Mouse (Mus musculus) hindbrain, embryonic 14.5 days (tissue): ENCODE results near the gene Ndufa9. TPM values are rescaled to one million over a fixed set of nuclear protein-coding genes. Genes with fewer than 3 reads are reported as not detected.

Experiments used
- ATAC-seq: fragments of 200-750 bp; cut with Nextera tagmentation; 2 replicates; pipeline ENCODE4 v1.8.0; 2017; ENCODE audit warnings: moderate number of reproducible peaks, mild to moderate bottlenecking, moderate TSS enrichment, moderate library complexity; ENCODE audit not compliant: low FRiP score
- DNase-seq: peaks from one replicate; pipeline ENCODE4 v3.0.0-alpha.2; 2015; ENCODE audit warnings: low spot score
- H3K27ac ChIP-seq: fragments of 300-500 bp; sonication (generic); 2 replicates; pipeline ENCODE4 v1.5.1; 2014; ENCODE audit warnings: mild to moderate bottlenecking, moderate library complexity
- H3K27me3 ChIP-seq: fragments of 300-500 bp; sonication (generic); 2 replicates; pipeline ENCODE4 v1.6.1; 2014; ENCODE audit warnings: mild to moderate bottlenecking, low read length, mixed read lengths; ENCODE audit not compliant: control insufficient read depth, insufficient read depth
- H3K36me3 ChIP-seq: fragments of 300-500 bp; sonication (generic); replicated peaks from 2 replicates; pipeline ENCODE4 v1.6.1; 2014; ENCODE audit not compliant: control insufficient read depth, insufficient read depth
- H3K4me1 ChIP-seq: fragments of 300-500 bp; sonication (generic); replicated peaks from 2 replicates; pipeline ENCODE4 v1.6.1; 2014; ENCODE audit warnings: antibody characterized with exemption, low read length, mixed read lengths; ENCODE audit not compliant: control insufficient read depth, insufficient read depth
- H3K4me2 ChIP-seq: fragments of 300-500 bp; sonication (generic); replicated peaks from 2 replicates; pipeline ENCODE4 v1.6.1; 2014; ENCODE audit warnings: mild to moderate bottlenecking, moderate library complexity
- H3K4me3 ChIP-seq: fragments of 300-500 bp; sonication (generic); replicated peaks from 2 replicates; pipeline ENCODE4 v1.5.1; 2014; ENCODE audit warnings: mild to moderate bottlenecking, low read length
- H3K9ac ChIP-seq: fragments of 300-500 bp; sonication (generic); 2 replicates; pipeline ENCODE4 v1.6.1; 2014
- H3K9me3 ChIP-seq: fragments of 300-500 bp; sonication (generic); 2 replicates; pipeline ENCODE4 v1.6.1; 2016; ENCODE audit warnings: low read length; ENCODE audit not compliant: control insufficient read depth
- WGBS: fragments of 180-500 bp; shearing (Covaris S2); extraction: QIAGEN DNeasy Blood & Tissue Kit; methylation state at CpG from one replicate; pipeline ENCODE4 v1.1.7; 2014; 5-methylcytosine and 5-hydroxymethylcytosine counted together
- polyA plus RNA-seq: library from polyadenylated mRNA; unstranded; fragments of >200 nt; fragmentation: Nextera tagmentation; extraction: Ambion mirVana; gene quantifications from 2 replicates; pipeline ENCODE4 v1.2.1, GENCODE M21; 2014

The Ndufa9 gene
- polyA plus RNA-seq, 1 experiment from 2014 or later = 188 TPM

DNA sequence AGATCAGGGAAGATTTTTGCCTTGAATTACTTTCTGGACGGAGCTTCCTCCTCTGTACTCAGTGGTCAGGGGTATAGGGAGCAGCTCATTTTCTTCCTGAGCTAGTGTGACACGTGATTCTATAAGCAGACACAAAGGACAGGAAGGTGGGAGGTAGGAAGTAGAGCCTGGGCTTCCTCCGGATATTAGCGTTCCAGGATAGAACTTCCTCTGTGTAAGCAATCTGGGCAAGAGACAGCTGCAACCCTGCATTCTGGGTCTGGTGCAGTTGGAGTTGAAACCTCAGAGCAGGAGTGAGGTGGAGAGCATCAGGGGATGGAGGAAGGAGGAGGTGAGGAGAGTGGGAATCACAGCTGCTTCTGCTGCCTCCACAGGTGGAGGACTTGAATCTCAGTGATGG is 40.8 kb downstream of the Ndufa9 start:
- Histone ChIP-seq H3K9ac (no peak overlapping the region), H3K27me3 (no peaks in the 10 kb centered on the region), H3K27ac (no peak overlapping the region), H3K4me1 (no peaks in the 10 kb centered on the region), H3K36me3 (no peaks in the 10 kb centered on the region), H3K4me2 (no peak overlapping the region), H3K4me3 (no peak overlapping the region), H3K9me3 (no peaks in the 10 kb centered on the region)
- 84% methylated on average over 4 of the region's 4 CpGs for WGBS
- DNase-seq (no peak), ATAC-seq (no peak)

GRCm38 (mm10) chr6:126806783-126807182 is 42.2 kb downstream of the Ndufa9 start:
- H3K27me3 ChIP-seq = no peaks in the 10 kb centered on the region

GRCm38 (mm10) chr6:126802946-126803345 is 46.0 kb downstream of the Ndufa9 start:
- WGBS = 25% methylated on average over 11 of the region's 11 CpGs
- Histone ChIP-seq H3K4me3 (no peak overlapping the region), H3K4me1 (no peaks in the 10 kb centered on the region), H3K36me3 (no peaks in the 10 kb centered on the region), H3K9ac (no peak overlapping the region), H3K9me3 (no peaks in the 10 kb centered on the region), H3K27ac (no peak overlapping the region), H3K27me3 (no peaks in the 10 kb centered on the region), H3K4me2 (no peak overlapping the region)
- ATAC-seq = no peak
- no peak for DNase-seq

More at GRCm38 (mm10) chr6:126806783-126807182, 42.2 kb downstream of the Ndufa9 start:
- Histone ChIP-seq H3K4me2 (no peak overlapping the region), H3K9ac (no peak overlapping the region), H3K4me3 (no peak overlapping the region), H3K9me3 (no peaks in the 10 kb centered on the region), H3K27ac (no peak overlapping the region), H3K36me3 (no peaks in the 10 kb centered on the region), H3K4me1 (no peaks in the 10 kb centered on the region)
- 92% methylated on average over 3 of the region's 3 CpGs for WGBS
- DNase-seq (no peak), ATAC-seq (no peak)

DNA sequence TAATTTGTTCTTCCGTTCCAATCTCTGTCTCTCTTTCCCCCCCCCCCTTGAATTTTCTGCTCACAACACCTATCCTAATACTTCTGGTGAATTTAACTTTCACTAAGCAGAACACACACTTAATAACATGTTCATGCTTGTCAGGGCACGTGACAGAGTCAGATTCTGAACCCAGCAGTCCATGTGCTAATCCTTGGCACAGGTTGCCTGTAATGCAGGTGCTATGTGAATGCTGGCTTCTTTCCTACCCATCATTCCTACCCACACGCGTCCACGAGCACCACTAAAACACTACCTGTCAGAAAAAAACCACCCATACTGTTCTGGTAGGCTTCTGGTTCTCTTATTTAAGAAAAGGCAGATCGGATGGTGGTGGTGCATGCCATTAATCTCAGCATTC is 54.2 kb downstream of the Ndufa9 start:
- H3K4me2 ChIP-seq = no peak overlapping the region
- ATAC-seq (no peak), DNase-seq (no peak)
- 82% methylated on average over 6 of the region's 6 CpGs for WGBS
- no peak overlapping the region for H3K9ac ChIP-seq
- no peaks in the 10 kb centered on the region for H3K36me3 ChIP-seq
- no peaks in the 10 kb centered on the region for H3K9me3 ChIP-seq
- no peaks in the 10 kb centered on the region for H3K27me3 ChIP-seq
- no peak overlapping the region for H3K27ac ChIP-seq
- no peaks in the 10 kb centered on the region for H3K4me1 ChIP-seq
- no peak overlapping the region for H3K4me3 ChIP-seq

DNA sequence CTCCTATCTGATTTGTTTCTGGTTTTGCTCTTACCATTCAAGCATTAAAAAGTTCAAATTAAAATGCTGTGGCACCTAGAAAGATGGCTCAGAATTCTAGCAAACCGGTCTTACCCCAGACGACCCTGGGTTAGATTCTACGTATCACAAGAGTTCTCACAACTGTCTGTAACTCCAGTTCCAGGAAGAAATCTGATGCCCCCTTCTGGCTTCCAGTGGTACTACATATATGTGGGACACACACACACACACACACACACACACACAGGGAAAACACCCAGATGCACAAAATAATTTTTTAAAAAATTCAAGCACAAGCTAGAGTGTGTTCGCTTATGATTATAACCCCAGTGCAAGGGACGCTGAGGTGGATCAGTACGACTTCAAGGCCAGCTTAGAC is 55.2 kb downstream of the Ndufa9 start:
- Histone ChIP-seq H3K9ac (no peak overlapping the region), H3K36me3 (no peaks in the 10 kb centered on the region), H3K27ac (no peak overlapping the region), H3K4me2 (no peak overlapping the region), H3K9me3 (no peaks in the 10 kb centered on the region), H3K4me1 (no peaks in the 10 kb centered on the region), H3K4me3 (no peak overlapping the region), H3K27me3 (no peaks in the 10 kb centered on the region)
- ATAC-seq = no peak
- 98% methylated on average over 6 of the region's 6 CpGs for WGBS
- no peak for DNase-seq

- DNase-seq = peak; percentile 40
Measured at GRCm38 (mm10) chr6:126791964-126792363, 57.0 kb downstream of the Ndufa9 start.

GRCm38 (mm10) chr6:126791488-126791887 is 57.4 kb downstream of the Ndufa9 start:
- ATAC-seq (no peak), DNase-seq (no peak)
- no peaks in the 10 kb centered on the region for H3K9me3 ChIP-seq
- no peak overlapping the region for H3K4me3 ChIP-seq
- no peaks in the 10 kb centered on the region for H3K36me3 ChIP-seq
- no peak overlapping the region for H3K9ac ChIP-seq
- no peak overlapping the region for H3K27ac ChIP-seq
- 57% methylated on average over 4 of the region's 4 CpGs for WGBS
- H3K27me3 ChIP-seq = no peaks in the 10 kb centered on the region
- H3K4me1 ChIP-seq = no peaks in the 10 kb centered on the region
- no peak overlapping the region for H3K4me2 ChIP-seq

More at GRCm38 (mm10) chr6:126791964-126792363, 57.0 kb downstream of the Ndufa9 start:
- no peaks in the 10 kb centered on the region for H3K36me3 ChIP-seq
- 33% methylated on average over 12 of the region's 12 CpGs for WGBS
- H3K4me2 ChIP-seq = 0 out of 2 replicates have a peak overlapping the region, but pooled peaks have one; percentile 22
- H3K9ac ChIP-seq = no peak overlapping the region
- no peaks in the 10 kb centered on the region for H3K9me3 ChIP-seq
- ATAC-seq = no peak
- no peaks in the 10 kb centered on the region for H3K4me1 ChIP-seq
- H3K27ac ChIP-seq = no peak overlapping the region
- no peak overlapping the region for H3K4me3 ChIP-seq
- H3K27me3 ChIP-seq = no peaks in the 10 kb centered on the region

GRCm38 (mm10) chr6:126788863-126789262 is 60.1 kb downstream of the Ndufa9 start:
- H3K27ac ChIP-seq = no peak overlapping the region
- H3K4me2 ChIP-seq = no peak overlapping the region

DNA sequence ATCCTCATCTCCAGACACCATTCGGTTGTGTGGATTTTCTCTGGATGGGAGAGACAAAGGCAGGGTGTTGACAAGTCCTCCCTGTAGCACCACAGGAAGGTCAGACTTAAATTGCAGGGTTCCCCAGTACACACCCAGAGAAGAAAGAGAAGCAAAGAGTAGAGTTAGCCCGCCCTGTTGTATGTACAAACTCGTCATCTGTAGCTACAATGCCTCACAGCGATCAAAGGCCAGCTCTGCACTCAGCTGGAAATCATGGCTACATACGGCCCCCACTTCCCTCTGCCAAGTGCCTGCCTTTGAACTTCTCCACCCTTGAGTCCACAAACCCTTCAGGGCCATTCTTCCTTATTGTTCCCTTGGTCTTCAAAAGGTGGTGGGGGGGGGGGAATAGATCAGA is 64.7 kb downstream of the Ndufa9 start:
- Histone ChIP-seq H3K4me2 (no peak overlapping the region), H3K36me3 (no peaks in the 10 kb centered on the region), H3K27me3 (no peaks in the 10 kb centered on the region), H3K4me1 (no peaks in the 10 kb centered on the region), H3K27ac (no peak overlapping the region), H3K4me3 (no peak overlapping the region), H3K9ac (no peak overlapping the region), H3K9me3 (no peaks in the 10 kb centered on the region)
- ATAC-seq = no peak
- no peak for DNase-seq
- 66% methylated on average over 5 of the region's 5 CpGs for WGBS

More at GRCm38 (mm10) chr6:126788863-126789262, 60.1 kb downstream of the Ndufa9 start:
- H3K4me3 ChIP-seq = no peak overlapping the region
- H3K36me3 ChIP-seq = no peaks in the 10 kb centered on the region
- H3K27me3 ChIP-seq = no peaks in the 10 kb centered on the region
- H3K4me1 ChIP-seq = no peaks in the 10 kb centered on the region
- DNase-seq (no peak), ATAC-seq (no peak)
- WGBS = 84% methylated on average over 8 of the region's 8 CpGs
- H3K9me3 ChIP-seq = no peaks in the 10 kb centered on the region
- no peak overlapping the region for H3K9ac ChIP-seq

- whole genome bisulfite sequencing = 74% methylated on average over 10 of the region's 10 CpGs
- H3K4me1 ChIP-seq = no peaks in the 10 kb centered on the region
- H3K4me3 ChIP-seq = no peak overlapping the region
- no peak overlapping the region for H3K4me2 ChIP-seq
- no peaks in the 10 kb centered on the region for H3K27me3 ChIP-seq
- H3K27ac ChIP-seq = no peak overlapping the region
- no peak for DNase-seq
- H3K36me3 ChIP-seq = no peaks in the 10 kb centered on the region
- no peak overlapping the region for H3K9ac ChIP-seq
- H3K9me3 ChIP-seq = no peaks in the 10 kb centered on the region
- no peak for ATAC-seq
Measured at GRCm38 (mm10) chr6:126783651-126784066, 65.3 kb downstream of the Ndufa9 start.
